Mouse (Mus musculus): ENCODE measurements around the gene Golm1.

Golm1 gene

DNA sequence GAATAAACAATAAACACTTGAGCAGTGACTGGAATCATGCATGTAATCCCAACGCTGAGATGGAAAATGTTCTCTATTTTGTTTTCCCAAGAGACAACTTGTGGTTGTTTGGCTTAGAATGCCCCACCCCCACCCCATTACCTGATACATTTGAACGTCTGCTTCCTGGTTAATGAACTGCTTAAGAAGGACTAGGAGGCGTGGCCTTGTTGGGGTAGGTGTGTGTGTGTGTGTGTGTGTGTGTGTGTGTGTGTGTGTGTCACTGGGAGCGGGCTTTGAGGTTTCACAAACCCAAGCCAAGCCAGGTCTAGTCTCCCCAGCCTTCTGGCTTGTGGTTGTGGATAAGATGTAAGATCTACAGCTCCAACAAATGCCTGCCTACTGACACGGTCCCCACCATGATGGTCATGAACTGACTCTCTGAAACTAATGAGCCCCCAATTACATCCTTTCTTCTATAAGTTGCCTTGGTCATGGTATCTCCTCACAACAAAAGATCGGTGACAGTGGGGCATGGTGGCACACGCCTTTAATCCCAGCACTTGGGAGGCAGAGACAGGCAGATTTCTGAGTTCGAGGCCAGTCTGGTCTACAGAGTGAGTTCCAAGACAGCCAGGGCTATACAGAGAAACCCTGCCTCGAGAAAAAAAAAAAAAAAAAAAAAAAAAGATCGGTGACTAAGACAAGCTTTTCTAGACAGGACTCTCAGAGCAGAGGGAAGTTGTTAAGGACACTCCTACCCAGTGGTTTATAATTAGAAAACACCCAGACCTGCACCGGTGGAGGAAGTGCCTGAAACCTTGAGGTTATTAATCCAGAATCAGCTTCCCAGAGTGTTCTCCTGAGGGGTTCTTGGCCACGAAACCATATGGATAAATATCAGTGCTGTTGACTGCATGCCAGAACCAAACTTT is 962 bp upstream of the Golm1 start:
- DNase-seq (ENCODE audit: low spot score) = no peak

GRCm38 (mm10) chr13:59674761-59675150 is 855 bp downstream of the Golm1 start:
- no peak for DNase-seq (ENCODE audit: low spot score)

GRCm38 (mm10) chr13:59674215-59674614 is 1.4 kb downstream of the Golm1 start:
- no peak for DNase-seq (ENCODE audit: low spot score)

GRCm38 (mm10) chr13:59673597-59673996 is 2.0 kb downstream of the Golm1 start:
- DNase-seq (ENCODE audit: low spot score) = no peak

GRCm38 (mm10) chr13:59672248-59672647 is 3.4 kb downstream of the Golm1 start:
- no peak for DNase-seq (ENCODE audit: low spot score)

- no peak for DNase-seq (ENCODE audit: low spot score)
Measured at GRCm38 (mm10) chr13:59671521-59671920, 4.1 kb downstream of the Golm1 start.

- no peak for DNase-seq (ENCODE audit: low spot score)
Measured at GRCm38 (mm10) chr13:59669946-59670345, 5.7 kb downstream of the Golm1 start.

- DNase-seq (ENCODE audit: low spot score) = no peak
Measured at GRCm38 (mm10) chr13:59668501-59669093, 7.0 kb downstream of the Golm1 start.

- no peak for DNase-seq (ENCODE audit: low spot score)
Measured at GRCm38 (mm10) chr13:59667763-59668162, 7.8 kb downstream of the Golm1 start.

GRCm38 (mm10) chr13:59663939-59664712 is 11.5 kb downstream of the Golm1 start:
- DNase-seq (ENCODE audit: low spot score) = no peak

DNA sequence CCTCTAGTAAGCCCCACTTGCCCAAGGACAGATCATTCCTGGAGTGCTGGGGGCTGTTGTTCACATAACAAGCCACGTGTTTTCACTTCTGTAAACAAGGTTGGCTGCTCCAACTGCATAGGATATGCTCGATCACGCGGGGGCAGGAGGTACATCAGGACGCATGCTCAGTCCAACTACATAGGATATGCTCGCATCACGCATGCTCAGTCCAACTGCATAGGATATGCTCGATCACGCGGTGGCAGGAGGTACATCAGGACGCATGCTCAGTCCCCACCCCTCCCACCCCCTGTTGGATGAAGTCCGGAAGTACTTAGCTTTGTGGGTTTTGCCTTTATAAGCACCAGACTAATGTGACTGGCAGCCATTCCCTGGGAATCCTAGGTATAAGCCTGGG is 13.6 kb downstream of the Golm1 start:
- DNase-seq (ENCODE audit: low spot score) = no peak

- DNase-seq (ENCODE audit: low spot score) = no peak
Measured at GRCm38 (mm10) chr13:59661387-59661786, 14.2 kb downstream of the Golm1 start.

GRCm38 (mm10) chr13:59660371-59660770 is 15.2 kb downstream of the Golm1 start:
- DNase-seq (ENCODE audit: low spot score) = no peak

- no peak for DNase-seq (ENCODE audit: low spot score)
Measured at GRCm38 (mm10) chr13:59657781-59658180, 17.8 kb downstream of the Golm1 start.

- DNase-seq (ENCODE audit: low spot score) = no peak
Measured at GRCm38 (mm10) chr13:59656975-59657388, 18.6 kb downstream of the Golm1 start.

- no peak for DNase-seq (ENCODE audit: low spot score)
Measured at GRCm38 (mm10) chr13:59656316-59656832, 19.2 kb downstream of the Golm1 start.

GRCm38 (mm10) chr13:59655718-59656315 is 19.8 kb downstream of the Golm1 start:
- no peak for DNase-seq (ENCODE audit: low spot score)

DNA sequence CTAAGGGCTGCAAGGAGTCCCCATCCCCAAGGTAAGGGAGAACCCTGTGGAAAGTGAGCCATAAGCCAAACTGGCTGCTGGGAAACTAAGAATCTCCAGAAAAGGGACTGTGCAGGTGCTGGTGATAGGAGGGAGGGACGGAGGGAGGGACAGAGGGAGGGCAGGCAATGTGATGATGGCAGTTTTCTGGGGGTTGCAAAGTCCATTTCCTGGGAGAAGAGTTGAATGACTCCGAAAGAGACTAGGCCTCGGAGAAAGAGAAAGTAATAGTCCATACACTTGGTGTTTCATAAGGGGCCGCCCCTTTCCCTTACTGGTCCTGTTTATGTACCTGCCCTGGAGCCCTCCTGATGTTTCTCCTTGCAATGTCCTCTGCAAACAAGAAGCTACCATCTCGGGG is 21.1 kb downstream of the Golm1 start:
- no peak for DNase-seq (ENCODE audit: low spot score)

GRCm38 (mm10) chr13:59653136-59653535 is 22.5 kb downstream of the Golm1 start:
- DNase-seq (ENCODE audit: low spot score) = no peak

- no peak for DNase-seq (ENCODE audit: low spot score)
Measured at GRCm38 (mm10) chr13:59652651-59653050, 23.0 kb downstream of the Golm1 start.

DNA sequence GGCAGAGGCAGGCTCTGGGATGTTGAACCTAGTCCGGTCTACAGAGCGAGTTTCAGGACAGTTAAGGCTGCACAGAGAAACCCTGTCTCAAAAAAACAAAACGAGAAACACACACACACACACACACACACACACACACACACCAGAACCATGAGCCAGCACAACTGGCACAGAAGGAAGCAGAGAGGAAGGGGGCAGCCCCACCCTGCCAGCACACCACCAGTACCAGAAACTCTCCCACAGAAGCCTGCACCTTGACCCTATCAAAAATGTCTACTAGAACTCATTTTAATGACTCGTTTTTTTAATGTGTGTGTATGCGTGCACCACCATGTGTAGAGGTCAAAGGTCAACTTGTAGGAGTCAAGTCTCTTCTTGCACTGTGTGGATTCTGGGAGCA is 25.8 kb downstream of the Golm1 start:
- DNase-seq (ENCODE audit: low spot score) = no peak

GRCm38 (mm10) chr13:59648598-59648997 is 27.0 kb downstream of the Golm1 start:
- DNase-seq (ENCODE audit: low spot score) = no peak

Data from testis, postnatal 10 days (tissue).